Mouse (Mus musculus): ENCODE data around the gene Tsen34. TPM values are rescaled to one million over a fixed set of nuclear protein-coding genes. Genes with fewer than 3 reads are reported as not detected.

Tsen34 gene
- polyA plus RNA-seq (2014; fragmentation: Illumina TruSeq; extraction: RNeasy Lipid Tissue Mini Kit (QIAGEN cat#74804)), result 13.3 TPM

DNA sequence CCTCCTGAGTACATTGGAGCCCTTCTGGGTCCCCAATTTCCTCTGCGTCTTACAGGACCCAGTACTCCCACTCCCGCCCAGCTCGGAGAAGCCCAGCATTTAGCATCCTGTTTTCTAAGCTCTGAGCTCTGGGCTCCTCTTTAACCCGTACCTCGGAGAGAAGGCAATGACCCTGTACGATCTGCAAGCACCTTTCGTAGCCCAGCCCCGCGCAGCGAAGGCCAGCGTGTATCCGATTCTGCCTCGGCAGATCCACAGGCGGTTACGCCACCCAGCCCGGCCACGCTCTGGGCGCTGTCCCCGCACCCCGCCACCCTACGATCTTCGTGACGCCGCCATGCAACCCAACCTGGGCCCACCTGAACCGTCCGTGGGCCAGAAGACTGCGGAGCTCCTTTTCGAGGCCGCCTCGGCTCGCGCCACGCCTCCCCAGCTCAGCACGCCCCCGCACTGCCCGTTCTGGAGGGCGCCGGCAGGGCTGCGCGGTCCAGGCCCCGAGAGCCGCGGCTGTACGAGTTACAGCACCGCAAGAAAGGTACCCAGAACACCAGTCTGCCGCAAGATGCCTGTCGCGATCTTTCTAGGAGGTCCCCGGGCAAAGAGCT lies at the start of gene Tsen34:
TSS of gene Tsen34 (plus strand) at position 482 of the 605 bp plus-strand sequence.

DNA sequence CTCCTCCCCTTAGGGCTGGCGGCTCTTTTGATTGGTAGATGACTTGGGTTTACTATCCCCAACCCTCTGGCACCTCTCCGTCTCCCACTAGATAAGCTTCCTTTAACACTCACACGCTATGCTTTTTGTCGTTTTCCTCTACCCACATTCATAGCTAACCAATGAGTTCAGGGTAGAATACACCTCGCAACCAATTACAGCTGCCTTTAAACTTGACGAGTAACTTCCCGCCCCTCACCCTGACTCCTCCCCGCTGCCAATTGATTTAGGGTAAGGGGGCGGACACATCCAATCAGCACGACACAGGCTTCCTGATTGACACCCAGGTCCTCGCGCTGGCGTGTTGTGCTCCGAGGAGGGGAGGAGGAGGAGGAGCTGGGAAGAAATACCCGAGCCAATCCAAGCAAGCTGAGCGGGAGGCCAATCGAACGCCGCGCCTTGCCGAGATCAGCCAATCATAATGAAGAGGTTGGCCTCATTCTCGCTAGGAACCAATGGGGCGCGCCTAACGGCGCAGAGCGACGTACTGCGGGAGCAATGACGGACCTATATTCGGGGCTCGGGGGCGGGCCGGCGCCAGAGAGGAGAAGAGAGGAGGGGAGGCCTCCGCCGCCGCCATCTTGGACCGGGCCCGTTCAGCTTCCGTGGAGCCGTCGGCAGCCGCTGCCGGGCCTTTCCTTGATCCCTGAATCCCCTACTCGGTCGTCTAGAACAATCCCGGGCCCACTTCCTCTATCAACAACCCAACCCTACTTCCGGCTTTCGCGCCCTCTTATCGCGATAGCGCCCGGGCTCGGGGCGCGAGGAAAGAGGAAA lies 47.8 kb upstream of the Tsen34 start, which contains the start of gene Cnot3:
TSS of gene Cnot3 (plus strand) at position 597 of the 816 bp plus-strand sequence.

GRCm38 (mm10) chr7:3665215-3666114 lies 27.2 kb upstream of the Tsen34 start, which contains the start of gene Leng1:
Gene Leng1, minus strand, starts transcription at chr7:3665840.

DNA sequence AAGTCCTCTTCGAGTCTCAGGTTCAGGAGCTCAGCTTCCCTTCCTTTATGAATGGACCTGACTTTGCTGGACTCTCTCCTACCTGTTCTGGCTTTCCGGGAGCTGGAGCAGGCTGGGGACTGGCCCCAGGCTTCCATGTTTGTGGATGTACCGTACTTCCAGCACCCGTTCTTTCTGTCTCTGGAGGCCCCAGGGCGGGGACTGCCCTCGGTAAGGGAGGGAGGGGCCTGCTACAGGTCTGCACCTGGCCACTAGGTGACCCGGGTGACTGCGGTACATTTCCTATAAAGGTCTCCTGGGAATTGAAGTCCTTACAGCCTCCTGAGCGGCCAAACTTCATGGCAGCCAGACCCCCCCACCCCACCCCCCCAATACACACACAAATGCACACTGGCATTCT lies 15.3 kb upstream of the Tsen34 start, which contains the start of gene Tmc4:
TSS of gene Tmc4 (minus strand) at position 212 of the 400 bp plus-strand sequence.

GRCm38 (mm10) chr7:3692987-3693808 lies 535 bp downstream of the Tsen34 start, which contains the start of gene Mboat7:
Gene Mboat7, minus strand, starts transcription at chr7:3693523.

GRCm38 (mm10) chr7:3703879-3704441 lies 11.3 kb downstream of the Tsen34 start, which contains the start of gene Rps9:
Gene Rps9, plus strand, starts transcription at chr7:3703993.

DNA sequence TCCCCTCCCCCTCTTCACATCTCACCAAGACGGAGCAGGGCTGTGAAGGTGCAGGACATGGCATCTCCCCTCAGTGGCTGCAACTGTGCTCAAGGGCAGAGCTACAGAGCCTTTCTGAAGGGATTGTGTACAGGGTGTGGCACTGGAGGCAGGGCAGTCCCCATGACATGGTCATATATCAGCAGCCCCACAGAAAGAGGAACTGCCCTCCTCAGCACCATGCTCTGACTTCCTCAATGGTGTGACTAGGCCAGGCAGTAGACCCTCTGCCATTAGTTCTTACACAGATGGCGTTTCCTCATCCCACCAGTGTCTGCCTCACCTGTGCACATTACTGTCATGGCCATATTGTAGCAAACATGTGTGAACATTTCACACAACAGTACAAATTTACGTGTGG lies 27.6 kb downstream of the Tsen34 start, which contains the start of gene Pirb:
TSS of gene Pirb (minus strand) at position 124 of the 400 bp plus-strand sequence.

Other genes with a start within 250 kb of the Tsen34 start
- not detected for gene Tarm1, start 190.2 kb upstream of the Tsen34 start, polyA plus RNA-seq (2014; fragmentation: Illumina TruSeq; extraction: RNeasy Lipid Tissue Mini Kit (QIAGEN cat#74804))
- 0.26 TPM for gene Oscar, start 76.7 kb upstream of the Tsen34 start, polyA plus RNA-seq (2014; fragmentation: Illumina TruSeq; extraction: RNeasy Lipid Tissue Mini Kit (QIAGEN cat#74804))
- gene Ndufa3, start 75.5 kb upstream of the Tsen34 start, polyA plus RNA-seq (2014; fragmentation: Illumina TruSeq; extraction: RNeasy Lipid Tissue Mini Kit (QIAGEN cat#74804)), result 10.4 TPM
- 1.0 TPM for gene Tfpt, start 62.9 kb upstream of the Tsen34 start, polyA plus RNA-seq (2014; fragmentation: Illumina TruSeq; extraction: RNeasy Lipid Tissue Mini Kit (QIAGEN cat#74804))
- 21.1 TPM for gene Prpf31, start 62.9 kb upstream of the Tsen34 start, polyA plus RNA-seq (2014; fragmentation: Illumina TruSeq; extraction: RNeasy Lipid Tissue Mini Kit (QIAGEN cat#74804))
- gene Cnot3, start 47.6 kb upstream of the Tsen34 start, polyA plus RNA-seq (2014; fragmentation: Illumina TruSeq; extraction: RNeasy Lipid Tissue Mini Kit (QIAGEN cat#74804)), result 19.9 TPM
- gene Leng1, start 27.0 kb upstream of the Tsen34 start, polyA plus RNA-seq (2014; fragmentation: Illumina TruSeq; extraction: RNeasy Lipid Tissue Mini Kit (QIAGEN cat#74804)), result 5.0 TPM
- 11.3 TPM for gene Tmc4, start 15.3 kb upstream of the Tsen34 start, polyA plus RNA-seq (2014; fragmentation: Illumina TruSeq; extraction: RNeasy Lipid Tissue Mini Kit (QIAGEN cat#74804))
- gene Mboat7, start 660 bp downstream of the Tsen34 start, polyA plus RNA-seq (2014; fragmentation: Illumina TruSeq; extraction: RNeasy Lipid Tissue Mini Kit (QIAGEN cat#74804)), result 56.0 TPM
- gene Rps9, start 11.1 kb downstream of the Tsen34 start, polyA plus RNA-seq (2014; fragmentation: Illumina TruSeq; extraction: RNeasy Lipid Tissue Mini Kit (QIAGEN cat#74804)), result 11.4 TPM
- gene Pirb, start 27.5 kb downstream of the Tsen34 start, polyA plus RNA-seq (2014; fragmentation: Illumina TruSeq; extraction: RNeasy Lipid Tissue Mini Kit (QIAGEN cat#74804)), result 5.2 TPM
- gene Gm15448, start 132.8 kb downstream of the Tsen34 start, polyA plus RNA-seq (2014; fragmentation: Illumina TruSeq; extraction: RNeasy Lipid Tissue Mini Kit (QIAGEN cat#74804)), result not detected
- gene Pira2, start 152.2 kb downstream of the Tsen34 start, polyA plus RNA-seq (2014; fragmentation: Illumina TruSeq; extraction: RNeasy Lipid Tissue Mini Kit (QIAGEN cat#74804)), result 1.5 TPM
- gene Gm14548, start 205.3 kb downstream of the Tsen34 start, polyA plus RNA-seq (2014; fragmentation: Illumina TruSeq; extraction: RNeasy Lipid Tissue Mini Kit (QIAGEN cat#74804)), result 0.23 TPM
- gene Lilra6, start 222.6 kb downstream of the Tsen34 start, polyA plus RNA-seq (2014; fragmentation: Illumina TruSeq; extraction: RNeasy Lipid Tissue Mini Kit (QIAGEN cat#74804)), result not detected